Mouse (Mus musculus) midbrain, postnatal 0 days (tissue): ENCODE data around the gene Hoxd4. TPM values are rescaled to one million over a fixed set of nuclear protein-coding genes. Genes with fewer than 3 reads are reported as not detected.

Experiments used
- ATAC-seq: fragments of 200-750 bp; cut with Nextera tagmentation; 2 replicates; pipeline ENCODE4 v1.8.0; 2017; ENCODE audit warnings: moderate number of reproducible peaks, mild to moderate bottlenecking, moderate TSS enrichment, moderate library complexity; ENCODE audit not compliant: low FRiP score
- DNase-seq: peaks from one replicate; pipeline ENCODE4 v3.0.0-alpha.2; 2015; ENCODE audit warnings: low spot score
- H3K27ac ChIP-seq: fragments of 300-500 bp; sonication (generic); 2 replicates; pipeline ENCODE4 v1.5.1; 2014; ENCODE audit warnings: low read depth, mild to moderate bottlenecking, low read length, mixed read lengths
- H3K27me3 ChIP-seq: fragments of 300-500 bp; sonication (generic); 2 replicates; pipeline ENCODE4 v1.6.1; 2014; ENCODE audit warnings: low read length, control low read depth, mixed read lengths; ENCODE audit not compliant: insufficient read depth
- H3K36me3 ChIP-seq: fragments of 300-500 bp; sonication (generic); 2 replicates; pipeline ENCODE4 v1.6.1; 2014; ENCODE audit warnings: low read length, control low read depth, mixed read lengths; ENCODE audit not compliant: insufficient read depth
- H3K4me1 ChIP-seq: fragments of 300-500 bp; sonication (generic); 2 replicates; pipeline ENCODE4 v1.6.1; 2014; ENCODE audit warnings: mild to moderate bottlenecking, control low read depth, antibody characterized with exemption, low read length, mixed read lengths; ENCODE audit not compliant: insufficient read depth
- H3K4me2 ChIP-seq: fragments of 300-500 bp; sonication (generic); 2 replicates; pipeline ENCODE4 v1.6.1; 2014; ENCODE audit warnings: low read depth, mild to moderate bottlenecking, low read length, mixed read lengths; ENCODE audit not compliant: poor library complexity, severe bottlenecking
- H3K4me3 ChIP-seq: fragments of 300-500 bp; sonication (generic); 2 replicates; pipeline ENCODE4 v1.5.1; 2014; ENCODE audit warnings: low read depth, mild to moderate bottlenecking, low read length, moderate library complexity
- H3K9ac ChIP-seq: fragments of 300-500 bp; sonication (generic); replicated peaks from 2 replicates; pipeline ENCODE4 v1.6.1; 2014; ENCODE audit warnings: mild to moderate bottlenecking, low read length, moderate library complexity, mixed read lengths; ENCODE audit not compliant: poor library complexity, severe bottlenecking
- H3K9me3 ChIP-seq: fragments of 300-500 bp; sonication (generic); 2 replicates; pipeline ENCODE4 v1.6.1; 2016; ENCODE audit warnings: low read length, control low read depth
- CTCF ChIP-seq: IDR thresholded peaks from 2 replicates; pipeline ENCODE4 v1.5.1; 2016; ENCODE audit warnings: antibody characterized with exemption, mild to moderate bottlenecking
- WGBS: fragments of 180-500 bp; shearing (Covaris S2); extraction: QIAGEN DNeasy Blood & Tissue Kit; methylation state at CpG from one replicate; pipeline ENCODE4 v1.1.7; 2014; 5-methylcytosine and 5-hydroxymethylcytosine counted together
- polyA plus RNA-seq: library from polyadenylated mRNA; unstranded; fragments of >200 nt; fragmentation: Nextera tagmentation; extraction: Ambion mirVana; gene quantifications from 2 replicates; pipeline ENCODE4 v1.2.1, GENCODE M21; 2015
- total RNA-seq: library from RNA; depleted of rRNA; stranded (reverse); fragments of >200 nt; gene quantifications from 2 replicates; pipeline ENCODE4 v1.2.3, GENCODE M21; 2014

Hoxd4 gene
- total and polyA plus RNA-seq, 2 experiments from 2014 or later, result 1.2 TPM; not detected in 1

DNA sequence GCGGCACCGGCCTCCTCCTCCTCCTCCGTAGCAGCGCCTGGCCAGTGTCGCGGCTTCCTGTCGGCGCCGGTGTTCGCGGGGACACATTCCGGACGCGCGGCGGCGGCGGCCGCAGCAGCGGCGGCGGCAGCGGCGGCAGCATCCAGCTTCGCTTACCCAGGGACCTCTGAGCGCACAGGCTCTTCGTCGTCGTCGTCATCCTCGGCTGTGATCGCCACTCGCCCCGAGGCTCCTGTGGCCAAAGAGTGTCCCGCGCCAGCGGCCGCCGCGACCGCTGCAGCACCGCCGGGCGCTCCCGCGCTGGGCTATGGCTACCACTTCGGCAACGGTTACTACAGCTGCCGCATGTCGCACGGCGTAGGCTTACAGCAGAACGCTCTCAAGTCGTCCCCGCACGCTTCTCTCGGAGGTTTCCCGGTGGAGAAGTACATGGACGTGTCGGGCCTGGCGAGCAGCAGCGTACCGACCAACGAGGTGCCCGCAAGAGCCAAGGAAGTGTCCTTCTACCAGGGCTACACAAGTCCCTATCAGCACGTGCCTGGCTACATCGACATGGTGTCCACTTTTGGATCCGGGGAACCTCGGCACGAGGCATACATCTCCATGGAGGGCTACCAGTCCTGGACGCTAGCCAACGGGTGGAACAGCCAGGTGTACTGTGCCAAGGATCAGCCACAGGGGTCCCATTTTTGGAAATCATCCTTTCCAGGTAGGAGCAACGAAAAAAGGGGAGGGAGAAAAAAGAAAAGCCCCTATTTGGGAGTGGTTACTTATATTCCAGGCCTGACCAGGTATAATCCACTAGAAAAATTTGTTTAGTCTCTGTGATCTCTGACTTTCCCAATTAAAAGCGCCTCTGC is 43.1 kb upstream of the Hoxd4 start:
- H3K4me3 ChIP-seq, result peak overlapping the region; percentile 9; the same call in 1 of the 2 replicates
- no peak overlapping the region for H3K9ac ChIP-seq
- peaks cover 88% of the 10 kb centered on the region for H3K27me3 ChIP-seq
- H3K4me1 ChIP-seq, result peaks cover 3% of the 10 kb centered on the region; the same call in 1 of the 2 replicates
- no peak for DNase-seq
- no peak for ATAC-seq
- H3K27ac ChIP-seq, result no peak overlapping the region
- H3K36me3 ChIP-seq, result no peaks in the 10 kb centered on the region
- under 1% methylated on average over 71 of the region's 74 CpGs for WGBS
- H3K9me3 ChIP-seq, result no peaks in the 10 kb centered on the region
- H3K4me2 ChIP-seq, result peak overlapping the region; percentile 26
- no peak for TF ChIP-seq CTCF

DNA sequence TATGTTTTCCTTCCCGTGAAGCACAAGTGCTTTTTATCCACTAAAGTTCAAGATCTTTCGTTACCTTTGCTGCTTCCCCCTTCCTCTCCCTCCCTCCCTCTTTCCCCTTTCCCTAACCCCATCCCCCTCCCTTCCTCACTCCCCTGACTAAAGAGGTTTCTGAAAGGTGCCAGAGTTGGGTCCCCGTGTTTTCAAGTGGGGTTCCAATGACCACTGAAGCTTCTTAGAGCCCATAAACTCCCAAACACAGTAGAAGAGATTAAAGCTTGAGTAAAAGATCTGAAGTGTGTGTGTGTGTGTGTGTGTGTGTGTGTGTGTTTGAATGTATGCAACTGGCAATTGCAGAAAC is 42.5 kb upstream of the Hoxd4 start:
- no peak overlapping the region for H3K27ac ChIP-seq
- 0% methylated on average over 3 of the region's 3 CpGs for WGBS
- TF ChIP-seq CTCF, result no peak
- no peak overlapping the region for H3K9ac ChIP-seq
- peaks cover 3% of the 10 kb centered on the region; the same call in 1 of the 2 replicates for H3K4me1 ChIP-seq
- H3K27me3 ChIP-seq, result peaks cover 88% of the 10 kb centered on the region
- no peaks in the 10 kb centered on the region for H3K36me3 ChIP-seq
- no peak overlapping the region for H3K4me2 ChIP-seq
- DNase-seq (no peak), ATAC-seq (no peak)
- H3K9me3 ChIP-seq, result no peaks in the 10 kb centered on the region
- H3K4me3 ChIP-seq, result no peak overlapping the region

DNA sequence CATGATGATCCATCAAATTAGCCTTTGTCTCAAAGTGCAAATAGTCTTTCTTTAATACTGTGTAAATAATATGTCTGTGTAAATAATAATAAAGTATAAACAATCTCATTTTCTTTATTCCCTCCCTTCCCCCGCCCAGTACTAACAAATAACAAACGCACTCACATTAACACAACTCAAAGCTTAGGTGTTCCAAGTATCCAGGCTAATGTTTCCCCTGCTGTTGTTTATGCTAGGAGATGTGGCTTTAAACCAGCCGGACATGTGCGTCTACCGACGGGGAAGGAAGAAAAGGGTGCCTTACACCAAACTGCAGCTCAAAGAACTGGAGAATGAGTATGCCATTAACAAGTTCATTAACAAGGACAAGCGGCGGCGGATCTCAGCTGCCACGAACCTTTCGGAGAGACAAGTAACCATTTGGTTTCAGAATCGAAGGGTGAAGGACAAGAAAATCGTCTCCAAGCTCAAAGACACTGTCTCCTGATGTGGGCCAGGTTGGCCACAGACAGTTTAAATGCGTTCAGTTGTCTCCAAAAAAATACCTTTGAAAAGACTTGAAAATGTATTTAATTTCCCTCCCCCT is 42.0 kb upstream of the Hoxd4 start:
- TF ChIP-seq CTCF, result no peak
- Histone ChIP-seq H3K36me3 (no peaks in the 10 kb centered on the region), H3K27ac (no peak overlapping the region), H3K9me3 (no peaks in the 10 kb centered on the region), H3K27me3 (peaks cover 88% of the 10 kb centered on the region), H3K9ac (no peak overlapping the region), H3K4me2 (no peak overlapping the region), H3K4me1 (peaks cover 3% of the 10 kb centered on the region; the same call in 1 of the 2 replicates), H3K4me3 (no peak overlapping the region)
- ATAC-seq (no peak), DNase-seq (no peak)
- WGBS, result 3% methylated on average over 14 of the region's 14 CpGs

DNA sequence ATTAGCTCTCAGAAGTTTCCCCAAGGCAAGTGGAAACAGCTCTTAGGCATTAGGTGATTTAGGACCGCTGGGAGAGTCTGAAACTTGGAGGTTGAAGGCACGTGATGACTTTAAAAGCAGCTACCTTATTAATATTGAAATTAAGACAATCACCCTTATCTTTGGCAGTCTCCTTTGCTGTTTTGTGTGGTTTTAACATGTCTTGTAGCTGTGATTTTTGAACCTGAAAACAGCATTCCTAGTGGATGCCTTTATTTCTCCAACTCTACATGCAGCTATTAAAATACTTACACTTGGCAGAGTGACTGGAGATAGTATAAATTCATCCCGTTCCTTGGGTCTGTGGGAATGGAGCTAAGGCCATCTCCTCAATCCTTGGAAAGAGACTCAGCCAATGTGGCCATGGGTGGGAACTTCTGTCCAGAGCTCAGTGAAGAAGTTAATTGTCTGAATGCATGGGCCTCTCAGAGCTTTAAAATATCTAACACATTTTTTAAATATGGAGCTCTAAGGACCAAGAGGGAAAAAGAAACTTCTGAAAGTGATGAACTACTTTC is 41.0 kb upstream of the Hoxd4 start:
- 5% methylated on average over 3 of the region's 3 CpGs for WGBS
- H3K27me3 ChIP-seq, result peaks cover 88% of the 10 kb centered on the region
- H3K4me3 ChIP-seq, result no peak overlapping the region
- H3K9ac ChIP-seq, result no peak overlapping the region
- DNase-seq (no peak), ATAC-seq (no peak)
- no peak overlapping the region for H3K4me2 ChIP-seq
- H3K36me3 ChIP-seq, result no peaks in the 10 kb centered on the region
- H3K27ac ChIP-seq, result no peak overlapping the region
- TF ChIP-seq CTCF, result no peak
- no peaks in the 10 kb centered on the region for H3K9me3 ChIP-seq
- peaks cover 3% of the 10 kb centered on the region; the same call in 1 of the 2 replicates for H3K4me1 ChIP-seq

GRCm38 (mm10) chr2:74671847-74672246 is 39.9 kb upstream of the Hoxd4 start:
- no peak for ATAC-seq
- Histone ChIP-seq H3K9ac (no peak overlapping the region), H3K4me2 (no peak overlapping the region), H3K4me1 (peaks cover 3% of the 10 kb centered on the region; the same call in 1 of the 2 replicates), H3K36me3 (no peaks in the 10 kb centered on the region), H3K27me3 (peaks cover 90% of the 10 kb centered on the region), H3K27ac (no peak overlapping the region), H3K4me3 (no peak overlapping the region), H3K9me3 (no peaks in the 10 kb centered on the region)
- DNase-seq, result no peak
- TF ChIP-seq CTCF, result no peak
- 11% methylated on average over 5 of the region's 5 CpGs for WGBS
